Mouse (Mus musculus): ENCODE data around the gene Cul4b.
"Not testable (repeated sequence)": the region's sequence is repeated elsewhere in the genome, so short reads cannot be mapped to it uniquely, and the experiment has no call there.

The Cul4b gene

DNA sequence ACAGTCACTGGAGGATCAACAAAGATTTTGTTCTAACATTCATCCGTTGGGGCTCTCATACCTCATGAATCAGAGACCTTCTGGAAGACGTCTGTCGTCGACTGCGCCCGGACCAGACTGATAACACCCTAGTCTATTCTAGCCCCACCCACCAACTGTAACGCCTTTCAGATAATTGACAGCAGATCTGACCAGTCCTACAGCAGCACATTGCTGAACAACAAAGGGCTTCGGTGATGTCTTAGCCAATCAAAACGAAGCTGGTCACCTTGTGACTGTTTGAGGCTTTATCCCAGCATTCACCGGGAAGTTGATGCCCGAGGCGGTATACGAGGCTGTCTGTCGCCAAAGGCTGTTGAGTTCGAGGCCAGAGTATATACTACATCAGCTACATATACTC, at the start of gene Cul4b:
Gene Cul4b, minus strand, starts transcription at position 119 of the 400 bp plus-strand sequence.
- in situ Hi-C loops (cut with MboI) = no loop called here

- in situ Hi-C loops (cut with MboI) = no loop called here
These were observed 25.0 kb upstream of the Cul4b start for GRCm38 (mm10) chrX:38600995-38601369.

DNA sequence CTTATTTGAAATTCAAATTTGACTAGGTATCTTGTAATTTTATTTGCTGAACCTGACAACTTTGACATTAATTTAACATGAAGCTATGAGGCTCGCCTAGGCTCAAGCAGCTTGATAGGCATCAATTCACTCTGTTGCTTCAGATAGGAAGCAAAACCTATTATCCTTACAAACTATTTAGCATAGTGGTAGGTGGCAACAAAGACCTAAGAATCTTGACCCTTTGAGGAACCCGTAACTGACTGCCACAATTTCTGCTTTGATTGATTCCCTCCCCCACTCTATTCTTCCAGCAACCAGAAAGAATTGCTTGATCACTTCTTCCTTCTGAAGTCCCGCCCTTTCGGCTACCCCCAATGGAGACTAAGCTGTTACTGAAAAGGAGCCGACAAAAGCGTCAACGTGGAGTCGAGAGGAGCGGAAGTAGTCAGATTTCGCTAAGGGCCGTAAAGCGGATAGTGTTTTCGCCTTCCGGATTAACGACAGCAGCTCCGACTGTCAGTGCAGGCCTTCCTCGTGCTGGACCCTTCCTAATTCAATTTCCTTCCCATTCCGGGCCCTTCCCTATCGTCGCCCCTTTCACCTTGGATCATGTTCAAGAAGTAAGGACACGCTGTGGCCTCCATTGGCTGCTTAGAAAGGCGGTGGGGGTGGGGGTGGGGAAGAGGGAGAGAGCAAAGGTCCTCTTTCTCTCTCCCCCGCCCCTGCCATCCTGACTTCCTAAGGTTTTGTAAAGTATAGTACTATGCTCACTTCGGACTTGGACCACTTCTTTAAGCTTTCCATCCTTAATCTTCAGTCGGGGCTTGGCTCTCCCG, 24.4 kb upstream of the Cul4b start, which contains the start of gene Mcts1:
Gene Mcts1, plus strand, starts transcription at position 402 of the 818 bp plus-strand sequence.
- in situ Hi-C loops (cut with MboI) = no loop called here

GRCm38 (mm10) chrX:38593180-38593889, 17.3 kb upstream of the Cul4b start:
- in situ Hi-C loops (cut with MboI) = no loop called here

GRCm38 (mm10) chrX:38591749-38592148, 15.8 kb upstream of the Cul4b start:
- in situ Hi-C loops (cut with MboI) = no loop called here

DNA sequence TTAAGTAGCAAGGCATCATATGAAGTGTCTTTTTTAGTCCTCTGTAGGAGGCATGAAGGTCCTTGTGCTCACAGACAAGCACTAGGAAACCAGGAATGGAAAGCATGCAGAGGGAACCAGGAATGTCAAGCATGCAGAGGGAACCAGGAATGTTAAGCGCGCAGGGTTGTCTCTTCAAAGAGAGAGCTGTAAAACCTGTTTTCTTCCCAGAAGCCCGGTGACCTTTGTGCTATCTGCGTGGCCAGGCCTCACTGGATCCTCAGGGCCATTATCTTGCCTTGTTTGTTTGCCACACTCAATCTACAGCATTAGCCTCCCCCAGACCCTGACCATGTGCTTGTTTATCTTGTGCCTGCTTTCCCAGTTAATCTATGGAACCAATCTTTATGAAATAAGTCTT, 13.8 kb upstream of the Cul4b start:
- in situ Hi-C loops (cut with MboI) = no loop called here

DNA sequence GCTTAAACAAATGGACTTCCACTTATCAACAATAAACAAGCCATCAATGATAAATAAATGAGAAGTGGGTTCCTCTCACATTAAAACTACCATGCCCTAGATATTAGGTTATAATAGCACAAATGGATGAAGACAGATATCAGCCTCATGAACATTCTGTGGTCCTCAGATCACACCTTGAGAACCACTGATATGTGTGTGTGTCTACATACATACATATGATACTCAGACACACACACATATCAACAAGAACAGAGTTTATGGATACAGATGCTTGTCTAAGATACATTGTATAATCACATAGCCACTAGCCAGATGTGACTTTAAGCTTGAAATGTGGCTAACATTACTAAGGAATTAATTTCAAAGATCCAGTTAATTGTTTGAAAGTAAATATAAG, 7.3 kb upstream of the Cul4b start:
- in situ Hi-C loops (cut with MboI) = no loop called here

DNA sequence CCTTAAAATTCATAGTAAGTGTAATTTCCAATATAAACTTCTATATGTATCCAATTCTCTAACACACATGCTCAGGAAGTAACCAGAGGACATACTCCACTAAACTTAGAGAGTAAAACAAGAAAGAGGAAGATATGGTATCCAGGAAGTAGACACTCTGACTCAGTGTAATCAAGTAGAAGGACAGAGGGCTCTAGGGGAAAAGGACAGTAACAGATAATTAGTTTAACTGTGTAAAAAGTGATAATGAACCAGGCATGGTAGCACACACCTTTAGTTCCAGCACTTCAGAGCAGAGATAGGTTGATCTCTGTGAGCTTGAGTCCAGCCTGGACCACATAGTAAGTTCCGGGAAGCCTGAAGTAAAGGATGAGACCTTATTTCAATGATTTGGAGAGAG, 5.1 kb upstream of the Cul4b start:
- in situ Hi-C loops (cut with MboI) = no loop called here

GRCm38 (mm10) chrX:38566521-38567205, 9.3 kb downstream of the Cul4b start:
- in situ Hi-C loops (cut with MboI) = no loop called here

DNA sequence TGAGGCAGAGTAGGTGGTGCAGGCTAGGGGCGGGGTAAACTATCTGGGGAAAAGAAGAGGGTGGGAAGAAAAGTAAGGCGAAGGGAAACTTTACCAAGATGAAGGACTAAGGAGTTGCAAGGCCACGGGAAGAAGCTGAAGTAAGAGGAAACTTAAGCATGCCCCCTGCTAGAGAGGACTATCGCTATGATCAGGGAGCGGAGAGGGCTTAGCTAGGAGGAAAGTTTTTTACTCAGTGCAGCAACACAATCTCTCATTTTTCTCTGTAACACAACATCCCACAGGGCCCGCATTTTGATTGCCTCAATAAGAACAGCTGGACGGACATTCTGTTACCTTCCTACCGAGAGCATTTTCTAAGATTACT, 10.8 kb downstream of the Cul4b start:
- in situ Hi-C loops (cut with MboI) = no loop called here

- in situ Hi-C loops (cut with MboI) = no loop called here
These were observed 11.3 kb downstream of the Cul4b start for GRCm38 (mm10) chrX:38564542-38565175.

DNA sequence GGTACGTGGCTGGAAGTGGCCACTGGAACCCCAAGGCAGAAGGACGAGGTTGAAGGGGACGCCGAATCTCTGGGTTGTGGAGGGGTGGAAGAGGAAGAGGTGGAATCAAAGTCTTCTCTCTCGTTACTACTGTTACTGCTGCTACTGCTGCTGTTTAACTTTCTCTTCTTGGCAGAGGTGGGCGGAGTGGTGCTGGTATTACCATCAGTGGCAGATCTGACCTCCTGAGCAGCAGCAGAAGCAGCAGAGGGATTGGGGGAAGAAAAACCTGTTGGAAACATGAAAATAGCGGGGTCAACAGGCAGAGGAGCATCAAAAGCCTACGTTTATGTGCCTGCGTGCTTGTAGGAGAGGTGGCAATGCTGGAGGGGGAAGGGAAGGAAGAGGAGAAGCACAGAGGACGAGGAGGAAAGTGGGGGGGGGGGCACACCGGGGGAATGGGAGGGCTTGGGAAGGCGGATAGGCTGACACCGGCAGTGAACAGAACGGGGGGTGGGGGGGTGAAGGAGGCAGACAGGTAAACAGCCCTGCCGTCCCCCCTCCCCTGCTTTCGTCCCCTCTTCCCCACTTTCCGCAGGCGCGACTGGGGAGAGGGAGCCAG, 12.0 kb downstream of the Cul4b start:
- in situ Hi-C loops (cut with MboI) = no loop called here

- in situ Hi-C loops (cut with MboI) = no loop called here
These were observed 22.7 kb downstream of the Cul4b start for GRCm38 (mm10) chrX:38553255-38553654.

DNA sequence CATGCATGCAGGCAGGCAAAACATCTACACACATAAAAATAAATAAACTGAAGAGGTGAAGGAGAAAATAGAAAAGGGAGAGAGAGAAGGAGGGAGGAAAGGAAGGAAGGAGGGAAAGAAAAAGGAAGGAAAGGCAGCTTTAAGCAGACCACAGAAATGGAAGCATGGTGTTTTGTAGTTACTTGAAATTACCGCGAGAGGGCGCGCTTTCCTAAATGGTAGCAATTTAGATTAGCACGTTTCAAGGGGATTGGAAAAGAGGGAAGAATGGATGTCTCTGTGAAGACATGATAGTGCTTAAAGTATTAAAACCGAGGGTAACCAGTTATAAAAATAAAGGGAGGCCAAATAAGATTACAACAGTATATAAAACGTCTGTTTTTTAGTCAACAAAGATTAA, 61.4 kb downstream of the Cul4b start:
- in situ Hi-C loops (cut with MboI) = no loop called here

DNA sequence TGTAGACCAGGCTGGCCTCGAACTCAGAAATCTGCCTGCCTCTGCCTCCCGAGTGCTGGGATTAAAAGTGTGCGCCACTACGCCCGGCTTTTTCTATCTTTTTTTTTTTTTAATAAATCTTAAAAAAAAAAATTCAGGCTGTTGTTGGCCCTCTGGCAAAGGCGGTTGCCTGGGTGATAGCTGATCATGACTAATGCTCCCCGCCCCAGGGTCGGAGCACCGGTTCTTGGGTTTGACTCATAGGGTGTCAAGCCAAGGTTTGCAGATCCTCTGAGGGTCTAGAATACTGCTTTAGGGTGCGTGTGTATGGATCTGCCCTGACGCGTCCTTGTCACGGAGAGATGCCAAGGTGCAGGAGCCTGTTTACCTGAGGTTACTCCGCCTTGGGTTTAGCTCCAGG, 71.2 kb downstream of the Cul4b start:
- in situ Hi-C loops (cut with MboI) = loop anchor here (10.0 kb wide), 1 partner anchor 60 kb away; no protein-coding TSS in a partner anchor

- in situ Hi-C loops (cut with MboI) = loop anchor here (10.0 kb wide), 1 partner anchor 57 kb away; no protein-coding TSS in a partner anchor
These were observed 73.8 kb downstream of the Cul4b start for GRCm38 (mm10) chrX:38502182-38502581.

DNA sequence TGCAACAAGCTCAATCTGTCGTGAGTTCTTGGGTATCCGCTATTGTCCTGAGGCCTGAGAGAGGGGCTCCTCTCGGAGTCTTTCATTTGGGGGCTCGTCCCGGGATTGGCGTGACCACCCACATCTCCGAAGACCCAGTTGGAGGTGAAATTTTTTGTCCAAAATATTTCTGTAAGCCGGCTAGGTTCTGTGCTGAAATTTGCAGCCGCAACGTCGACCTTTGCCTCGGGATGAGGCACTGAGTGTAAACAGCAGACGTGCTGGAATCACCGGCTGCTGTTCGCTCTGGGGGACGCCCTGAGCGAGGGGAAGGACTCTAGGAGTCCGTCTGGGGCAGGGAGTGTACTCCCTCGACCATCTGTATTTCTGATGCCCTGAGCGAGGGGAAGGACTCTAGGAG, 90.5 kb downstream of the Cul4b start:
- in situ Hi-C loops (cut with MboI) = not testable (repeated sequence)
